Mouse (Mus musculus) myocyte (in vitro differentiated cells): ENCODE data around the gene Gpc6. TPM values are rescaled to one million over a fixed set of nuclear protein-coding genes. Genes with fewer than 3 reads are reported as not detected.

Experiments
- H3K27me3 ChIP-seq: one replicate; pipeline ENCODE4 v1.6.1; 2011; ENCODE audit not compliant: control insufficient read depth, insufficient read depth, insufficient read length
- H3K36me3 ChIP-seq: one replicate; pipeline ENCODE4 v1.6.1; 2011; ENCODE audit not compliant: control insufficient read depth, insufficient read depth
- H3K4me2 ChIP-seq: one replicate; pipeline ENCODE4 v1.6.1; 2011; ENCODE audit warnings: low read depth, control low read depth
- H3K4me3 ChIP-seq: one replicate; pipeline ENCODE4 v1.5.1; 2011; ENCODE audit warnings: mild to moderate bottlenecking, control low read depth, moderate library complexity
- H3K79me2 ChIP-seq: one replicate; pipeline ENCODE4 v1.6.1; 2011; ENCODE audit not compliant: control insufficient read depth, insufficient read depth
- H3ac ChIP-seq: one replicate; pipeline ENCODE4 v1.6.1; 2011; ENCODE audit not compliant: control insufficient read depth, insufficient read length
- CEBPB ChIP-seq: IDR thresholded peaks from 2 replicates; pipeline ENCODE4 v1.6.1; 2011; ENCODE audit warnings: mild to moderate bottlenecking, moderate library complexity; ENCODE audit not compliant: poor library complexity, insufficient read depth, severe bottlenecking
- E2F4 ChIP-seq: IDR thresholded peaks from one replicate; pipeline ENCODE4 v1.6.1; 2011; ENCODE audit warnings: mild to moderate bottlenecking, control low read depth, moderate library complexity; ENCODE audit not compliant: insufficient read depth
- MAX ChIP-seq: IDR thresholded peaks from one replicate; pipeline ENCODE4 v1.6.1; 2011; ENCODE audit warnings: low read depth, mild to moderate bottlenecking, control low read depth
- MYOD1 ChIP-seq, 3 experiments: IDR thresholded peaks; one replicate each; pipeline ENCODE4 v1.6.1; 2011; ENCODE audit warnings: control low read depth in 2 of 3, low read depth in 2 of 3, mild to moderate bottlenecking in 2 of 3, moderate library complexity in 1 of 3; ENCODE audit not compliant: insufficient read length in 2 of 3, control insufficient read depth in 1 of 3
- MYOG ChIP-seq, 3 experiments: IDR thresholded peaks; one replicate each; pipeline ENCODE4 v1.6.1; 2011; ENCODE audit warnings: control low read depth in 2 of 3, low read depth in 2 of 3, mild to moderate bottlenecking in 2 of 3; ENCODE audit not compliant: insufficient read length in 2 of 3, control insufficient read depth in 1 of 3, insufficient read depth in 1 of 3
- POLR2A ChIP-seq: IDR thresholded peaks from one replicate; pipeline ENCODE4 v1.6.1; 2011; ENCODE audit warnings: low read depth, mild to moderate bottlenecking, control low read depth, moderate library complexity; ENCODE audit not compliant: insufficient read length
- POLR2AphosphoS2 ChIP-seq: IDR thresholded peaks from one replicate; pipeline ENCODE4 v1.6.1; 2011; ENCODE audit warnings: low read depth, control low read depth; ENCODE audit not compliant: insufficient read length
- REST ChIP-seq: IDR thresholded peaks from one replicate; pipeline ENCODE4 v1.6.1; 2011; ENCODE audit warnings: mild to moderate bottlenecking, control low read depth, moderate library complexity; ENCODE audit not compliant: insufficient read depth, insufficient read length
- SRF ChIP-seq: IDR thresholded peaks from one replicate; pipeline ENCODE4 v1.6.1; 2011; ENCODE audit warnings: low read depth; ENCODE audit not compliant: control insufficient read depth, insufficient read length
- TCF12 ChIP-seq: IDR thresholded peaks from one replicate; pipeline ENCODE4 v1.6.1; 2011; ENCODE audit warnings: mild to moderate bottlenecking, control low read depth; ENCODE audit not compliant: poor library complexity, insufficient read depth, severe bottlenecking
- TCF3 ChIP-seq: IDR thresholded peaks from one replicate; pipeline ENCODE4 v1.6.1; 2011; ENCODE audit warnings: low read depth, control low read depth; ENCODE audit not compliant: insufficient read length
- USF1 ChIP-seq: IDR thresholded peaks from one replicate; pipeline ENCODE4 v1.6.1; 2011; ENCODE audit warnings: low read depth, mild to moderate bottlenecking, control low read depth, moderate library complexity
- polyA plus RNA-seq: library from polyadenylated mRNA; unstranded; fragments of >200 nt; fragmentation: generic; extraction: Trizol; gene quantifications from one replicate; pipeline ENCODE4 v1.2.1, GENCODE M21; 2012; ENCODE audit warnings: missing spikeins

The Gpc6 gene
- polyA plus RNA-seq, 1 experiment = 5.0 TPM

GRCm38 (mm10) chr14:117786647-117787046 is 861.5 kb downstream of the Gpc6 start:
- Histone ChIP-seq H3K4me3 (no peak overlapping the region), H3K4me2 (no peak overlapping the region), H3K79me2 (no peaks in the 10 kb centered on the region), H3ac (no peak overlapping the region), H3K36me3 (no peaks in the 10 kb centered on the region), H3K27me3 (no peaks in the 10 kb centered on the region)
- no peak for TF ChIP-seq SRF
- no peak for TF ChIP-seq POLR2A
- no peak for TF ChIP-seq CEBPB
- TF ChIP-seq MYOD1 (IDR thresholded peaks at IDR 0.05; ENCODE audit: control insufficient read depth in 1 of 3, insufficient read length in 2 of 3, low read depth in 2 of 3) = no peak
- no peak for TF ChIP-seq REST
- TF ChIP-seq TCF12 = no peak
- TF ChIP-seq MAX = no peak
- no peak for TF ChIP-seq USF1

DNA sequence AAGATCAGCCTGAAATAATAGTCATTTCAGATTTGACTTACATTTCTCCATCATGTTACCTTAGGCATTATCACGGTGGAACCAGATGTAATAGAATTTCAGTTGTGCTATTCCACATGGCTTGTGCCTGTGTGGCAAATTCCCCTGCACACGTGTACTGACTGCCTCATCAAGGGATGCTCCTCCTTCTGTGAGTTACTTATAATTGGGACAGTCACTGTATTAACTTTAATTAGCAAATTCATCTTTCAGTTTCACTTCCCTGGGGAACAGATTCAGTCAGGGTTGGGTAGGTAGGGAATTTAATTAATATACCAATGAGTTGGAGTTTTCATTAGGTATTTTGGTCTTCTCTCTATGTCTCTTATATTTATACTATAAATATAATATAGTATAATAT is 869.8 kb downstream of the Gpc6 start:
- Histone ChIP-seq H3K4me2 (no peak overlapping the region), H3K36me3 (no peaks in the 10 kb centered on the region), H3K4me3 (no peak overlapping the region), H3K27me3 (no peaks in the 10 kb centered on the region), H3K79me2 (no peaks in the 10 kb centered on the region), H3ac (no peak overlapping the region)
- TF ChIP-seq TCF12 = no peak
- no peak for TF ChIP-seq MYOD1 (IDR thresholded peaks at IDR 0.05; ENCODE audit: control insufficient read depth in 1 of 3, insufficient read length in 2 of 3, low read depth in 2 of 3)
- no peak for TF ChIP-seq TCF3
- no peak for TF ChIP-seq MAX

GRCm38 (mm10) chr14:117796661-117797060 is 871.5 kb downstream of the Gpc6 start:
- Histone ChIP-seq H3K79me2 (no peaks in the 10 kb centered on the region), H3K4me2 (no peak overlapping the region), H3K36me3 (no peaks in the 10 kb centered on the region), H3K4me3 (no peak overlapping the region), H3K27me3 (no peaks in the 10 kb centered on the region), H3ac (no peak overlapping the region)
- TF ChIP-seq E2F4 (no peak), MYOD1 (IDR thresholded peaks at IDR 0.05; ENCODE audit: control insufficient read depth in 1 of 3, insufficient read length in 2 of 3, low read depth in 2 of 3) (no peak), CEBPB (no peak), REST (no peak), SRF (no peak), POLR2A (no peak), MYOG (IDR thresholded peaks at IDR 0.05; ENCODE audit: control insufficient read depth in 1 of 3, insufficient read depth in 1 of 3, insufficient read length in 2 of 3, low read depth in 2 of 3) (no peak), TCF12 (no peak), MAX (no peak), USF1 (no peak), TCF3 (no peak), POLR2AphosphoS2 (no peak)

DNA sequence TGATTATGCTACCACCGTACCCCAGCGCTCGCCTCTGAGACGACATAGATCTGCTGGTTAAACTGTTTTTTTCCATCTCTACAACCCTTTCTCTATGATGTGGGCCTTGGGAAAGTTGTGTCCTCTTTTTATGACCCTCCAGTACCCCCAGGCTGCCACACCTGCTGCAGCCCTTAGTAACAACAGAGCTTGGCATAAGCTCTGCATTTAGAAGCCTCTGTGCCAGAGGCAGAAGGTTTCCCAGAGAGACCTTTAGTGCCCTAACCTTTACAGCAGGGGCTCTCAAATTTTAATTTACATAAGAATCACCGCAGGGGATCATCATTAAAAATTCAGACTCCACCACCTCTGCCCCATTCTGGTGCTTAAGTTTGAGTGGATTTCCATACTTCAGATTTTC is 875.3 kb downstream of the Gpc6 start:
- Histone ChIP-seq H3K36me3 (no peaks in the 10 kb centered on the region), H3K4me2 (no peak overlapping the region), H3ac (no peak overlapping the region), H3K79me2 (no peaks in the 10 kb centered on the region), H3K4me3 (no peak overlapping the region), H3K27me3 (no peaks in the 10 kb centered on the region)
- TF ChIP-seq POLR2A = no peak
- TF ChIP-seq TCF3 = no peak
- no peak for TF ChIP-seq MYOG (IDR thresholded peaks at IDR 0.05; ENCODE audit: control insufficient read depth in 1 of 3, insufficient read depth in 1 of 3, insufficient read length in 2 of 3, low read depth in 2 of 3)
- no peak for TF ChIP-seq SRF
- TF ChIP-seq REST = no peak

DNA sequence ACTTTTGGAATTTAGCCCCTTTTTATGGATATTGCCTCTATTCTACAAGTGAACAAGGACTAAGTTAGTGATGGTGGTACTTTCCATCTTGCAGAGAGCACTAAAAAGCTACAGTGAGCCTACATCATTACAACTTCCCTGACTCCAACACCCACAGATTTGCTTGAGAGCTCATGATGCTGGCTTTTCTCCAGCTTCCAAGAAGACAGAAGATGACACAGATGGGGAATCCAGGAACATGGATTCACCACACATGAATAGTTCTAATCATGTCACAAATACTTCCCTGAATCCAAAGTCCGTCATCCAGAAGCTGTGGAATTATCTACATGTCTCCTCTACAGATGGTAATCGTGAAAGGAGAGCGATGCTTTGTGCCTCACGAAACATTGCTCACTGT is 882.7 kb downstream of the Gpc6 start:
- H3K4me2 ChIP-seq = no peak overlapping the region
- no peaks in the 10 kb centered on the region for H3K79me2 ChIP-seq
- H3K4me3 ChIP-seq = no peak overlapping the region
- no peaks in the 10 kb centered on the region for H3K36me3 ChIP-seq
- no peaks in the 10 kb centered on the region for H3K27me3 ChIP-seq
- no peak for TF ChIP-seq SRF
- no peak for TF ChIP-seq TCF12
- TF ChIP-seq MAX = no peak
- TF ChIP-seq POLR2A = no peak
- no peak for TF ChIP-seq TCF3
- no peak for TF ChIP-seq USF1
- TF ChIP-seq CEBPB = no peak
- no peak for TF ChIP-seq MYOD1 (IDR thresholded peaks at IDR 0.05; ENCODE audit: control insufficient read depth in 1 of 3, insufficient read length in 2 of 3, low read depth in 2 of 3)
- no peak for TF ChIP-seq REST
- no peak for TF ChIP-seq E2F4
- no peak overlapping the region for H3ac ChIP-seq
